Mouse (Mus musculus): ENCODE results near the gene Atp1a4. TPM values are rescaled to one million over a fixed set of nuclear protein-coding genes. Genes with fewer than 3 reads are reported as not detected.

Gene Atp1a4
- polyA plus RNA-seq, 1 experiment from 2014 or later, result not detected

- Histone ChIP-seq H3K36me3 (peaks cover 40% of the 10 kb centered on the region), H3K27ac (peak overlapping the region; percentile 83), H3K9me3 (no peaks in the 10 kb centered on the region), H3K9ac (replicated peaks) (no peak overlapping the region), H3K4me3 (replicated peaks) (no peak overlapping the region), H3K27me3 (no peaks in the 10 kb centered on the region), H3K4me2 (peak overlapping the region; percentile 76), H3K4me1 (replicated peaks) (peaks cover 69% of the 10 kb centered on the region)
- ATAC-seq (ENCODE audit: insufficient number of reproducible peaks, insufficient read depth, low FRiP score, low TSS enrichment, low read depth), result no peak
- WGBS, result 6% methylated on average over 4 of the region's 4 CpGs
These were observed 54.6 kb downstream of the Atp1a4 start for GRCm38 (mm10) chr1:172203566-172203965.

GRCm38 (mm10) chr1:172202894-172203522 lies 55.2 kb downstream of the Atp1a4 start:
- H3K27me3 ChIP-seq, result no peaks in the 10 kb centered on the region
- H3K9ac ChIP-seq (replicated peaks), result peak overlapping the region; percentile 18; the same call in 1 of the 2 replicates
- no peak for ATAC-seq (ENCODE audit: insufficient number of reproducible peaks, insufficient read depth, low FRiP score, low TSS enrichment, low read depth)
- peak overlapping the region; percentile 76 for H3K4me2 ChIP-seq
- peak overlapping the region; percentile 83 for H3K27ac ChIP-seq
- no peak overlapping the region for H3K4me3 ChIP-seq (replicated peaks)
- H3K36me3 ChIP-seq, result peaks cover 46% of the 10 kb centered on the region
- WGBS, result 40% methylated on average over 2 of the region's 2 CpGs
- no peaks in the 10 kb centered on the region for H3K9me3 ChIP-seq
- H3K4me1 ChIP-seq (replicated peaks), result peaks cover 69% of the 10 kb centered on the region

GRCm38 (mm10) chr1:172201967-172202880 lies 56.0 kb downstream of the Atp1a4 start:
- Histone ChIP-seq H3K4me3 (replicated peaks) (no peak overlapping the region), H3K9ac (replicated peaks) (peak overlapping the region; percentile 18; the same call in 1 of the 2 replicates)

GRCm38 (mm10) chr1:172200871-172201447 lies 57.3 kb downstream of the Atp1a4 start:
- no peak for ATAC-seq (ENCODE audit: insufficient number of reproducible peaks, insufficient read depth, low FRiP score, low TSS enrichment, low read depth)
- no peak overlapping the region for H3K4me3 ChIP-seq (replicated peaks)

More at GRCm38 (mm10) chr1:172201967-172202880, 56.0 kb downstream of the Atp1a4 start:
- H3K36me3 ChIP-seq, result peaks cover 54% of the 10 kb centered on the region
- 22% methylated on average over 14 of the region's 14 CpGs for WGBS
- ATAC-seq (ENCODE audit: insufficient number of reproducible peaks, insufficient read depth, low FRiP score, low TSS enrichment, low read depth), result no peak
- peak overlapping the region; percentile 83 for H3K27ac ChIP-seq
- H3K9me3 ChIP-seq, result no peaks in the 10 kb centered on the region
- H3K27me3 ChIP-seq, result no peaks in the 10 kb centered on the region
- peaks cover 65% of the 10 kb centered on the region for H3K4me1 ChIP-seq (replicated peaks)
- H3K4me2 ChIP-seq, result peak overlapping the region; percentile 11

DNA sequence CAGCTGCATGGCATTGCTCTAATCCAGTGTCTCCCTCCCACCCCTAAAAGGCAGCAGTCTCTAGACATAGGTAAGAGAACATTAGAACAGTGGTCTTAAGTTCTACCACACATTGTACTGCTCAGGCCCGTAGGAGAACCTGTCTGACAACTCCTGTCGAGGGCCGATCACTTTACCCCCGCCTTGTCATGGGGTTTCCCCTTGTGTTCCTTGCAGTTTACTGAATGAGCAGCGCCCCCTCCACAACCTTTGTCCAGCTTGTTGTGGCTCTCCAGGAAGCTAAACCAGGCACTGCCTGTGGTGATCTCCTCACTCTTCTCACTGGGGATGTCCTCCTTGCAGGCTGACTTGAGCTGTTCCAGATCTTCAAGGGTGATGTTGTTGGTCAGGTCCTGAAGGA lies 58.1 kb downstream of the Atp1a4 start:
- no peak overlapping the region for H3K4me2 ChIP-seq
- H3K36me3 ChIP-seq, result peaks cover 74% of the 10 kb centered on the region
- H3K9ac ChIP-seq (replicated peaks), result no peak overlapping the region
- H3K27ac ChIP-seq, result no peak overlapping the region
- H3K4me3 ChIP-seq (replicated peaks), result no peak overlapping the region
- no peak for ATAC-seq (ENCODE audit: insufficient number of reproducible peaks, insufficient read depth, low FRiP score, low TSS enrichment, low read depth)
- H3K9me3 ChIP-seq, result no peaks in the 10 kb centered on the region
- H3K4me1 ChIP-seq (replicated peaks), result peaks cover 50% of the 10 kb centered on the region
- H3K27me3 ChIP-seq, result no peaks in the 10 kb centered on the region
- 84% methylated on average over 5 of the region's 5 CpGs for WGBS

More at GRCm38 (mm10) chr1:172200871-172201447, 57.3 kb downstream of the Atp1a4 start:
- peaks cover 58% of the 10 kb centered on the region for H3K4me1 ChIP-seq (replicated peaks)
- peaks cover 66% of the 10 kb centered on the region for H3K36me3 ChIP-seq
- 0 out of 2 replicates have a peak overlapping the region, but pooled peaks have one; percentile 1 for H3K27ac ChIP-seq
- H3K27me3 ChIP-seq, result no peaks in the 10 kb centered on the region
- H3K4me2 ChIP-seq, result no peak overlapping the region
- 47% methylated on average over 7 of the region's 7 CpGs for WGBS
- no peak overlapping the region for H3K9ac ChIP-seq (replicated peaks)
- H3K9me3 ChIP-seq, result no peaks in the 10 kb centered on the region

DNA sequence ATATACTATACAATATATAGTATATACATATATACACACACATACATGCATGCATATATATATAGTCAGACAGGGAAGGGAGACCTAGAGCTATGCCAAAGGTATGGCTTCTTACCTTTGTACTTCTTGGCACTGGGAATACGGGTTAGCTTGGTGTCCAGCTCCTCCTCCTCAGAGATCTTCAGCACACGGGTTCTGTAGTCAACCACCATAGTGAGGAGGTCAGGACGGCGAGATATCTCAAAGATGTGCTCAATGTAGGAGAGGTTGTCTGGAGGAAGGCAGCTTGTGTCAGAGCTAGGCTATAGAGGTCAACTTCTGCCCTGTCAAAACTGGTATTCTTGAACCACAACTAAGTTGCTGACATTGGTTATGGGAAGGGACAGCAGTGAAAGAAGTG lies 59.2 kb downstream of the Atp1a4 start:
- Histone ChIP-seq H3K9me3 (no peaks in the 10 kb centered on the region), H3K36me3 (peaks cover 86% of the 10 kb centered on the region), H3K4me2 (no peak overlapping the region), H3K27me3 (no peaks in the 10 kb centered on the region), H3K9ac (replicated peaks) (no peak overlapping the region), H3K27ac (no peak overlapping the region), H3K4me1 (replicated peaks) (peaks cover 38% of the 10 kb centered on the region), H3K4me3 (replicated peaks) (no peak overlapping the region)
- 92% methylated on average over 4 of the region's 4 CpGs for WGBS
- no peak for ATAC-seq (ENCODE audit: insufficient number of reproducible peaks, insufficient read depth, low FRiP score, low TSS enrichment, low read depth)

GRCm38 (mm10) chr1:172198316-172198715 lies 59.9 kb downstream of the Atp1a4 start:
- 88% methylated on average over 8 of the region's 8 CpGs for WGBS
- H3K9ac ChIP-seq (replicated peaks), result no peak overlapping the region
- H3K4me1 ChIP-seq (replicated peaks), result peaks cover 31% of the 10 kb centered on the region
- no peak for ATAC-seq (ENCODE audit: insufficient number of reproducible peaks, insufficient read depth, low FRiP score, low TSS enrichment, low read depth)
- H3K4me3 ChIP-seq (replicated peaks), result no peak overlapping the region
- H3K27me3 ChIP-seq, result no peaks in the 10 kb centered on the region
- peaks cover 92% of the 10 kb centered on the region for H3K36me3 ChIP-seq
- no peaks in the 10 kb centered on the region for H3K9me3 ChIP-seq
- no peak overlapping the region for H3K4me2 ChIP-seq
- no peak overlapping the region for H3K27ac ChIP-seq

- Histone ChIP-seq H3K36me3 (peaks cover 92% of the 10 kb centered on the region), H3K27ac (no peak overlapping the region), H3K9me3 (no peaks in the 10 kb centered on the region), H3K27me3 (no peaks in the 10 kb centered on the region), H3K4me1 (replicated peaks) (peaks cover 27% of the 10 kb centered on the region), H3K4me2 (no peak overlapping the region), H3K4me3 (replicated peaks) (no peak overlapping the region), H3K9ac (replicated peaks) (no peak overlapping the region)
- 88% methylated on average over 5 of the region's 5 CpGs for WGBS
- no peak for ATAC-seq (ENCODE audit: insufficient number of reproducible peaks, insufficient read depth, low FRiP score, low TSS enrichment, low read depth)
These were observed 60.4 kb downstream of the Atp1a4 start for GRCm38 (mm10) chr1:172197851-172198250.

DNA sequence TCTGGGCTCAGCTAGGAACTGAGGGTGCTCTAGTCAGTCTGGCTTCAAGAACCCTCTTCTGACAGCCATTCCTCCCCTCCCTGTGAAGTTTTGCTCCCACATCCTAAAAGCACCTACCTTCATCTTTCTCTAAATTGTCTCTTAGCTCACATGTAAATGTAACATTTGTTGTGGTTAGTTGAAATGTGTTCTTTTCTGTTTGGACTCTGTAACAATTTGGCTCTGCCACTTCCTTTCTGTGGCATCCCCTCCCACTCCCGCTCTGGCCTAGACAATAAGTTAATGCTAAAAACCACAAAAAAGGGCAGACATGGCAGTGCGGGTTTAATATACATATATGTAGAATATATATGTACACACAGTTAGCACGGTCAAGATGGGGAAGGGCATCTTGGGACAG lies 61.1 kb downstream of the Atp1a4 start:
- Histone ChIP-seq H3K4me2 (no peak overlapping the region), H3K27ac (no peak overlapping the region), H3K36me3 (peaks cover 93% of the 10 kb centered on the region), H3K27me3 (no peaks in the 10 kb centered on the region), H3K4me1 (replicated peaks) (peaks cover 20% of the 10 kb centered on the region), H3K4me3 (replicated peaks) (no peak overlapping the region), H3K9me3 (no peaks in the 10 kb centered on the region), H3K9ac (replicated peaks) (no peak overlapping the region)
- 88% methylated on average over 3 of the region's 3 CpGs for WGBS
- ATAC-seq (ENCODE audit: insufficient number of reproducible peaks, insufficient read depth, low FRiP score, low TSS enrichment, low read depth), result no peak

- H3K9ac ChIP-seq (replicated peaks), result no peak overlapping the region
- H3K9me3 ChIP-seq, result no peaks in the 10 kb centered on the region
- peaks cover 95% of the 10 kb centered on the region for H3K36me3 ChIP-seq
- H3K27me3 ChIP-seq, result no peaks in the 10 kb centered on the region
- H3K4me3 ChIP-seq (replicated peaks), result no peak overlapping the region
- no peak overlapping the region for H3K27ac ChIP-seq
- no peaks in the 10 kb centered on the region for H3K4me1 ChIP-seq (replicated peaks)
- ATAC-seq (ENCODE audit: insufficient number of reproducible peaks, insufficient read depth, low FRiP score, low TSS enrichment, low read depth), result no peak
- no peak overlapping the region for H3K4me2 ChIP-seq
- 87% methylated on average over 8 of the region's 8 CpGs for WGBS
These were observed 63.8 kb downstream of the Atp1a4 start for GRCm38 (mm10) chr1:172194435-172194834.

GRCm38 (mm10) chr1:172192217-172192616 lies 66.0 kb downstream of the Atp1a4 start:
- H3K9ac ChIP-seq (replicated peaks), result no peak overlapping the region
- no peak overlapping the region for H3K27ac ChIP-seq
- H3K4me3 ChIP-seq (replicated peaks), result no peak overlapping the region
- no peak for ATAC-seq (ENCODE audit: insufficient number of reproducible peaks, insufficient read depth, low FRiP score, low TSS enrichment, low read depth)
- peaks cover 94% of the 10 kb centered on the region for H3K36me3 ChIP-seq
- H3K27me3 ChIP-seq, result no peaks in the 10 kb centered on the region
- 99% methylated on average over 3 of the region's 3 CpGs for WGBS
- no peak overlapping the region for H3K4me2 ChIP-seq
- H3K4me1 ChIP-seq (replicated peaks), result no peaks in the 10 kb centered on the region
- H3K9me3 ChIP-seq, result no peaks in the 10 kb centered on the region
